Mouse (Mus musculus): ENCODE data around the gene Rnf8.

Rnf8 gene

DNA sequence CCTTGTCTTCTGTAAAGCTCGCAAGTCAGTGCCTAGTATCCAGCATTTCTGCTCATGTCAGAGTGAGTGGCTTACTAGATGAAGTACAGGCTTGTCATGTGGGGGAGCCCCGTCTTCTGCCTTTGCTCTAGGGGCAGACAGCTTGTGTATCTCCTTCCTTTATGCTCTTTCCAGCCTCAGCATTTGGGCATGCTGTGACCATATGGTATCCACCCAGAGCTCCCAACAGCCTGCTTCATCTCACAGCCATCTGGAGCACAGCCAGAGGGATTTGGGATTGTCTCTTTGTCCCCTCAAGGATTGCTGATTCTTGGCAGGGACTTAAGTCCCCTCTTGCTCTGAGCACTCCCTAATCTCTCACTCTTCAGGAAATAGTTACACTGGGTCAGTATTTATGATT is 65.6 kb downstream of the Rnf8 start:
- DNase-seq (ENCODE audit: low read depth, low spot score): no peak

- no peak for DNase-seq (ENCODE audit: low read depth, low spot score)
These were observed 66.3 kb downstream of the Rnf8 start for GRCm38 (mm10) chr17:29680921-29681320.

GRCm38 (mm10) chr17:29681669-29682068 is 67.1 kb downstream of the Rnf8 start:
- no peak for DNase-seq (ENCODE audit: low read depth, low spot score)

DNA sequence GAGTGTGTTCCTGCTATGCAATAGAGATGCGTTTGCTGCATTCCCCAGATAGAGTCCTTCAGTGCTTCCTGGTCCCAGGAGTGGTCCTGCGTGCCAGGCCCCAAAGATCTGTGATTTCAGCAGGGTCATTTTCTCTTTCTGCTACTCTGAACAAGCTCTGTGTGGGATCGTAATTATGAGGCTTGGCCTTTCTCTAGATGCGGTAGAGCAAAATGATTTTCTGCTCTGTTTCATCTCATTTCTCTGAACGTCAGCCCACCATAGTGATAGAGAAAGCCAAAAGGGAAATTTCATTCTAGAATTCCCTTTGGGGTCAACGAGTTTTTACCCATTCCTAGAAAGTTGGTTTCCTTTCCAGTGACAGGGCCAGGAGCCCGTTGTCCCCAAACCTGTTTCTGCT is 67.7 kb downstream of the Rnf8 start:
- DNase-seq (ENCODE audit: low read depth, low spot score): no peak

DNA sequence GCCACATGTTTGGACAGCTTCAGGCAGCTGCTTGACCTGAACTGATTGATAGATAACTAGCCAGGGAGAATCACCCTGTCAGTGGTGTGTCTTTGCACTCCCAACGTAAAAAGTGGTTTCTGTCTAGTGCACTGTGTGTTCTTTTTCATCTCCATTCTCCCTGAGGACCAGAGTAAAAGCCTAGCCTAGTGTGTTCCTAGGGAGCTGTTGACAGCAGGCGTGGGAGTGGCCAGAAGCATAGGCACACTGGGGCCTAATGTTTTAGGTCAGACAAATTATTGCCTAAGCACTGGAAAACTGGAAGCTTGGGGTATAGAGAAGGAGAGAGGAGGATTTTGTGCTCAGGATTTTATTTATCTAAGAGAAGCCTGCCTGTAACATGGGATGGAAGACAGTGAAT is 68.5 kb downstream of the Rnf8 start:
- no peak for DNase-seq (ENCODE audit: low read depth, low spot score)

- DNase-seq (ENCODE audit: low read depth, low spot score): no peak
These were observed 69.7 kb downstream of the Rnf8 start for GRCm38 (mm10) chr17:29684275-29684674.

GRCm38 (mm10) chr17:29686771-29687170 is 72.2 kb downstream of the Rnf8 start:
- DNase-seq (ENCODE audit: low read depth, low spot score): no peak

DNA sequence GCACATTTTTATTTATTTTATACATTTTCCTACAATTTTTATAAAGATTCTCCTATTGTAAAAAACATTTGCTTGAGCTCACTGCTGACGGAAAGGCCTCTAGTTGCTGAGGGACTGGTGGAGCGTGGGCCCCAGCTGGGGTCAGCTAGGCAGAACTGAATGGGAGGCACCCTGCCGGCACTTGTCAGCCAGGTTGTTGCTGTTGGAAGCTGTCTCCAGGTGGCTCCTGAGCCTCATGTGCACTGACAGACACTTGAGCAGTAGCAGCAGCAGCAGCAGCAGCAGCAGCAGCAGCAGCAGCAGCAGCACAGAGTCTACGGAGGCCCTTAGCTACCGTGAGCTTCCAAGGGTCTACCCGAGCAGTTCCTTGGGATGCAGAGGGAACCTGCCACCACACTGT is 72.8 kb downstream of the Rnf8 start:
- no peak for DNase-seq (ENCODE audit: low read depth, low spot score)

- DNase-seq (ENCODE audit: low read depth, low spot score): no peak
These were observed 74.0 kb downstream of the Rnf8 start for GRCm38 (mm10) chr17:29688610-29689009.

GRCm38 (mm10) chr17:29690257-29690656 is 75.7 kb downstream of the Rnf8 start:
- no peak for DNase-seq (ENCODE audit: low read depth, low spot score)

GRCm38 (mm10) chr17:29692827-29693226 is 78.2 kb downstream of the Rnf8 start:
- DNase-seq (ENCODE audit: low read depth, low spot score): no peak

DNA sequence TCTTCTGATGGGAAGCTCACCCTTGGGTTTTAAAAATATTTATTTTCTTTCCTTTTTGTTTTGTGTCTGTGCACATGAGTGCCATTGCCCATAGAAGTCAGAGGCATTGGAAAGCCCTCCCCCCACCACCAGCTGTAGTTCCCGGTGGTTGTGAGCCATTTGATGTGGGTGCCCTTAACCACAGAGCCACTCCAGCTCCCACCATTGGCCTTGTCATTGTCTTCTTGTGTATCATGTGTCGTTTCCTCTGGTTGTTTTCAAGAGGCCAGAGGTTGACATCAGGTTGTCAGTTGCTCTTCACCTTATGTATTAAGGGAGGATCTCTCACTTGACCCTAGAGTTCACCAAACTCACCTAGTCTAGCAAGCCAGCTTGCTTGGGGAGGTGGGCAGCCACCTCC is 79.0 kb downstream of the Rnf8 start:
- DNase-seq (ENCODE audit: low read depth, low spot score): no peak

DNA sequence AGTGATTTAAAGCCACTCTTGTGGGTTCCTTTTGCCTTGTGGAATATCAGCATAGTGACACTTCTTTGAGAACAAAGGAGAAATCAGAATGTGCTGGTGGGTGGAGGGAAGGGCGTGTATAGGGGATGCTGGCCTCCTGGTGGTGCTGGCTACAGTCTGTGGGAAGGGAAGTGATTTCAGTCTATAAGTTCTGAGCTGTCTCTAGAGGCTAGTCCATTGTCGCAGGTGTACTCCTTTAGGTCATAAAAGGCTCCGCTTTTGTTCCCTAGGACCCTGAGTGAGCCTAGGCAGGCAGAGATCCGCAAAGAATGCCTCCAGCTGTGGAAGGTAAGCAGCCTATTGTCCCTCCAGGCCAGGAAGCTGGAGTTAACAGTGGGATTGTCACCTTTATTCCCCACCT is 79.9 kb downstream of the Rnf8 start:
- no peak for DNase-seq (ENCODE audit: low read depth, low spot score)

Data from 3T3-L1 (cell line).